ENCODE assay signal across 8 mouse cellular contexts in the genomic region with DNA sequence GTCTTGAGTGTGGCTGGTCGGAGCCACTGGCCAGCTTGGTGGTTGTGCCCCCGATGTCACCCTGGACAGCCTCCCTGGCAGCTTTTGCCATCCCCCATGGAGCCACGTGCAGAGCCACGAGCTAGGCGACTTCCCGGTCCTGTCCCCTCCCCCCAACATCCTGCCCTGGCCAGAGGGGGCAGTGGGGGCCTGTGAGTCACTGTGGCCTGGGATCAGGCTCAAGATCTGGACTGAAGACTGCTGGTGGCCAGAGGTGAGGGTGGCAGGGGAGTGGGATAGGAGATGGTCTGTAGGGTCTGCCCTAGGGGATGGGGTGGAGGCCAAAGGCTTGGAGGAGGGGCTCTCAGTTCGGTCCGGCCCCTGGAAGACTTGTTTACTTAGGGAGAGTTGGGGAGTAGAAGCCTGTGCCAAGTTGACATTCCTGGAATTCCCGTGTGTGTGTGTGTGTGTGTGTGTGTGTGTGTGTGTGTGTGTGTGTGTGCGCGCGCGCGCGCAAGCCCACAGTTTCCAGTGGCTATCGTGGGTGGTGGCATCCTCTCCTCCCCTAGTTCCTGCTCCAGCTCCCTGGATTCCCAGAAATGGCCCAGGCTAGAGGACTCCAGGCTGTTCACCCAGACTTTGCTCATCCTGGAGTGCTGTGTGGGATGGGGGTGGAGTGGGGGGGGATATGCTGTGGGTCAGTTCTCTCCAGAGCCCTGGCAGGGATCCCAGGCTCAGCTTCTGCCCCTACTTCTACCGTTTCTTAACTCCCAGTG. TPM values are rescaled to one million over a fixed set of nuclear protein-coding genes. Genes with fewer than 3 reads are reported as not detected.
DNase-seq lines count a peak whose midpoint lies in the region; ATAC-seq and TF ChIP-seq lines count a peak whose summit lies in the region.

No protein-coding gene starts in this region.

- ATAC-seq in common myeloid progenitor, adult 5-6 weeks (replicated peaks; ENCODE audit: low read depth, poor library complexity, severe bottlenecking): peak; percentile 27
- peak; percentile 85 for ATAC-seq in lung, embryonic 14.5 days (ENCODE audit: insufficient read depth)
- ATAC-seq in neural tube, embryonic 15.5 days (ENCODE audit: low FRiP score): no peak
- ATAC-seq in erythroid progenitor cell, adult 5-6 weeks (replicated peaks; ENCODE audit: low FRiP score, poor library complexity, severe bottlenecking): no peak

- TF ChIP-seq POLR2A in testis, adult 2 months (IDR thresholded peaks at IDR 0.05; ENCODE audit: control insufficient read depth, low read depth, low read length): no peak; the same call in 1 of the 2 replicates

- TF ChIP-seq CTCF in testis, adult 2 months (IDR thresholded peaks at IDR 0.05; ENCODE audit: control insufficient read depth, insufficient read depth, insufficient replicate concordance, low read depth, low read length): no peak
- peak; percentile 67 for TF ChIP-seq CTCF in lung, embryonic 14.5 days (IDR thresholded peaks at IDR 0.05; ENCODE audit: low read depth)

- no peaks in the 10 kb centered on the region for H3K9me3 ChIP-seq in lung, embryonic 14.5 days (ENCODE audit: low read depth, low read length)
- no peaks in the 10 kb centered on the region for H3K9me3 ChIP-seq in neural tube, embryonic 15.5 days (replicated peaks)

- peak overlapping the region; percentile 86 for H3K4me2 ChIP-seq in lung, embryonic 14.5 days
- H3K4me2 ChIP-seq in neural tube, embryonic 15.5 days: peak overlapping the region; percentile 94

- peak overlapping the region; percentile 92 for H3K4me3 ChIP-seq in testis, adult 2 months (ENCODE audit: control insufficient read depth, low read depth, low read length)
- peak overlapping the region; percentile 81 for H3K4me3 ChIP-seq in lung, embryonic 14.5 days (ENCODE audit: low read depth, low read length)
- H3K4me3 ChIP-seq in neural tube, embryonic 15.5 days (replicated peaks): peak overlapping the region; percentile 72

- H3K36me3 ChIP-seq in testis, adult 2 months (ENCODE audit: control insufficient read depth, insufficient read depth, low read length): no peaks in the 10 kb centered on the region
- H3K36me3 ChIP-seq in lung, embryonic 14.5 days (ENCODE audit: insufficient read depth): peaks cover 14% of the 10 kb centered on the region
- H3K36me3 ChIP-seq in neural tube, embryonic 15.5 days: peaks cover 12% of the 10 kb centered on the region

- no peak for DNase-seq in testis, postnatal 14 days (ENCODE audit: low spot score)
- DNase-seq in heart, adult 11 months: peak; percentile 100
- peak; percentile 95 for DNase-seq in kidney, adult 11 months
- peak; percentile 90 for DNase-seq in lung, embryonic 14.5 days

- peak overlapping the region; percentile 75 for H3K9ac ChIP-seq in lung, embryonic 14.5 days
- H3K9ac ChIP-seq in neural tube, embryonic 15.5 days (replicated peaks): peak overlapping the region; percentile 80; the same call in 1 of the 2 replicates

- peaks cover 26% of the 10 kb centered on the region for H3K4me1 ChIP-seq in testis, adult 2 months (ENCODE audit: control insufficient read depth, insufficient read depth, low read length)
- peaks cover 31% of the 10 kb centered on the region for H3K4me1 ChIP-seq in lung, embryonic 14.5 days (ENCODE audit: insufficient read depth)
- peaks cover 53% of the 10 kb centered on the region for H3K4me1 ChIP-seq in neural tube, embryonic 15.5 days

- 0% methylated on average over 14 of the region's 17 CpGs for WGBS in lung, embryonic 14.5 days
- 5% methylated on average over 17 of the region's 17 CpGs for WGBS in neural tube, embryonic 15.5 days

- peak overlapping the region; percentile 86 for H3K27ac ChIP-seq in testis, adult 2 months (ENCODE audit: control insufficient read depth, insufficient read depth, low read depth, low read length)
- peak overlapping the region; percentile 98 for H3K27ac ChIP-seq in lung, embryonic 14.5 days (ENCODE audit: low read depth)
- H3K27ac ChIP-seq in neural tube, embryonic 15.5 days (replicated peaks): peak overlapping the region; percentile 84

- H3K27me3 ChIP-seq in testis, adult 2 months (ENCODE audit: control insufficient read depth, insufficient read depth, low read length): no peaks in the 10 kb centered on the region
- H3K27me3 ChIP-seq in lung, embryonic 14.5 days (ENCODE audit: insufficient read depth, low read length): no peaks in the 10 kb centered on the region
- H3K27me3 ChIP-seq in neural tube, embryonic 15.5 days (replicated peaks): peaks cover 10% of the 10 kb centered on the region

RNA-seq across cellular contexts. Expression of a gene that starts 1.4 kb away (rescaled TPM):
- polyA plus RNA-seq in testis, adult 2 months (2012; rRNA removed): 14.6 and 15.5 TPM in 2 replicates
- total RNA-seq in common myeloid progenitor, adult 5-6 weeks (2017): 50.3 and 53.3 TPM in 2 replicates
- 95.5 and 100.0 TPM in 2 replicates for polyA plus RNA-seq in lung, embryonic 14.5 days (2014; fragmentation: Nextera tagmentation; extraction: Ambion mirVana)
- polyA plus RNA-seq in neural tube, embryonic 15.5 days (2015; fragmentation: Nextera tagmentation; extraction: Ambion mirVana): 73.0 and 77.3 TPM in 2 replicates
- total RNA-seq in erythroid progenitor cell, adult 5-6 weeks (2015; ENCODE audit: low replicate concordance): 1.8 and 3.8 TPM in 2 replicates
- total RNA-seq in erythroid progenitor cell, adult 5-6 weeks (2017; ENCODE audit: low replicate concordance): 2.2 and 8.0 TPM in 2 replicates

RNA-seq across cellular contexts. Expression of a gene that starts 1.5 kb away (rescaled TPM):
- polyA plus RNA-seq in testis, adult 2 months (2012; rRNA removed): 20.8 and 21.1 TPM in 2 replicates
- total RNA-seq in common myeloid progenitor, adult 5-6 weeks (2017): 44.5 and 47.0 TPM in 2 replicates
- polyA plus RNA-seq in lung, embryonic 14.5 days (2014; fragmentation: Nextera tagmentation; extraction: Ambion mirVana): 71.2 and 74.3 TPM in 2 replicates
- 85.3 and 89.8 TPM in 2 replicates for polyA plus RNA-seq in neural tube, embryonic 15.5 days (2015; fragmentation: Nextera tagmentation; extraction: Ambion mirVana)
- 6.7 and 15.5 TPM in 2 replicates for total RNA-seq in erythroid progenitor cell, adult 5-6 weeks (2015; ENCODE audit: low replicate concordance)
- total RNA-seq in erythroid progenitor cell, adult 5-6 weeks (2017; ENCODE audit: low replicate concordance): 14.4 and 14.9 TPM in 2 replicates

RNA-seq across cellular contexts. Expression of a gene that starts 9.2 kb away (rescaled TPM):
- 102 and 104 TPM in 2 replicates for polyA plus RNA-seq in testis, adult 2 months (2012; rRNA removed)
- 31.4 and 32.9 TPM in 2 replicates for total RNA-seq in common myeloid progenitor, adult 5-6 weeks (2017)
- 69.8 and 79.1 TPM in 2 replicates for polyA plus RNA-seq in lung, embryonic 14.5 days (2014; fragmentation: Nextera tagmentation; extraction: Ambion mirVana)
- polyA plus RNA-seq in neural tube, embryonic 15.5 days (2015; fragmentation: Nextera tagmentation; extraction: Ambion mirVana): 23.7 and 25.1 TPM in 2 replicates
- 16.6 and 20.1 TPM in 2 replicates for total RNA-seq in erythroid progenitor cell, adult 5-6 weeks (2015; ENCODE audit: low replicate concordance)
- 24.1 and 30.7 TPM in 2 replicates for total RNA-seq in erythroid progenitor cell, adult 5-6 weeks (2017; ENCODE audit: low replicate concordance)

RNA-seq across cellular contexts. Expression of a gene that starts 15.5 kb away (rescaled TPM):
- 2.1 and 2.4 TPM in 2 replicates for polyA plus RNA-seq in testis, adult 2 months (2012; rRNA removed)
- total RNA-seq in common myeloid progenitor, adult 5-6 weeks (2017): 0.39 TPM in 1 of 2 replicates, not detected in the other
- 15.1 and 18.9 TPM in 2 replicates for polyA plus RNA-seq in lung, embryonic 14.5 days (2014; fragmentation: Nextera tagmentation; extraction: Ambion mirVana)
- polyA plus RNA-seq in neural tube, embryonic 15.5 days (2015; fragmentation: Nextera tagmentation; extraction: Ambion mirVana): 7.1 and 9.6 TPM in 2 replicates
- not detected in 2 replicates for total RNA-seq in erythroid progenitor cell, adult 5-6 weeks (2015; ENCODE audit: low replicate concordance)
- total RNA-seq in erythroid progenitor cell, adult 5-6 weeks (2017; ENCODE audit: low replicate concordance): 3.3 TPM in 1 of 2 replicates, not detected in the other

RNA-seq across cellular contexts. Expression of a gene that starts 21.4 kb away (rescaled TPM):
- polyA plus RNA-seq in testis, adult 2 months (2012; rRNA removed): 379 and 436 TPM in 2 replicates
- 13.9 and 14.4 TPM in 2 replicates for total RNA-seq in common myeloid progenitor, adult 5-6 weeks (2017)
- 26.1 and 26.3 TPM in 2 replicates for polyA plus RNA-seq in lung, embryonic 14.5 days (2014; fragmentation: Nextera tagmentation; extraction: Ambion mirVana)
- 17.2 and 25.7 TPM in 2 replicates for polyA plus RNA-seq in neural tube, embryonic 15.5 days (2015; fragmentation: Nextera tagmentation; extraction: Ambion mirVana)
- 14.7 and 19.8 TPM in 2 replicates for total RNA-seq in erythroid progenitor cell, adult 5-6 weeks (2015; ENCODE audit: low replicate concordance)
- total RNA-seq in erythroid progenitor cell, adult 5-6 weeks (2017; ENCODE audit: low replicate concordance): 4.2 and 8.3 TPM in 2 replicates

Comparison
In these comparisons a context has a peak if more than half of its experiments do, and no peak if none do; other contexts are left out.
1. ATAC-seq: peak in common myeloid progenitor, adult 5-6 weeks (single experiment) and lung, embryonic 14.5 days (single experiment); none in neural tube, embryonic 15.5 days (single experiment) and erythroid progenitor cell, adult 5-6 weeks (single experiment).
2. Peak in every context shown above with its lines, with median percentiles within 50 percentile points of each other: H3K27ac ChIP-seq and H3K4me3 ChIP-seq.